Mouse (Mus musculus) kidney, embryonic 15.5 days (tissue): ENCODE results near the gene Rbm44. TPM values are rescaled to one million over a fixed set of nuclear protein-coding genes. Genes with fewer than 3 reads are reported as not detected.

Source experiments
- ATAC-seq: fragments of 200-750 bp; cut with Nextera tagmentation; replicated peaks from 2 replicates; pipeline ENCODE4 v1.8.0; 2017; ENCODE audit warnings: moderate TSS enrichment; ENCODE audit not compliant: low FRiP score
- H3K27ac ChIP-seq: fragments of 300-500 bp; sonication (generic); 2 replicates; pipeline ENCODE4 v1.5.1; 2015; ENCODE audit warnings: mild to moderate bottlenecking, inconsistent platforms
- H3K27me3 ChIP-seq: fragments of 300-500 bp; sonication (generic); 2 replicates; pipeline ENCODE4 v1.6.1; 2015; ENCODE audit warnings: inconsistent platforms
- H3K36me3 ChIP-seq: fragments of 300-500 bp; sonication (generic); 2 replicates; pipeline ENCODE4 v1.6.1; 2015; ENCODE audit warnings: inconsistent platforms
- H3K4me1 ChIP-seq: fragments of 300-500 bp; sonication (generic); 2 replicates; pipeline ENCODE4 v1.6.1; 2015; ENCODE audit warnings: inconsistent platforms
- H3K4me2 ChIP-seq: fragments of 300-500 bp; sonication (generic); 2 replicates; pipeline ENCODE4 v1.6.1; 2015; ENCODE audit warnings: moderate library complexity, mild to moderate bottlenecking, inconsistent platforms
- H3K4me3 ChIP-seq: fragments of 300-500 bp; sonication (generic); replicated peaks from 2 replicates; pipeline ENCODE4 v1.5.1; 2015; ENCODE audit warnings: mild to moderate bottlenecking, inconsistent platforms
- H3K9ac ChIP-seq: fragments of 300-500 bp; sonication (generic); 2 replicates; pipeline ENCODE4 v1.6.1; 2015; ENCODE audit warnings: mild to moderate bottlenecking, inconsistent platforms
- H3K9me3 ChIP-seq: fragments of 300-500 bp; sonication (generic); replicated peaks from 2 replicates; pipeline ENCODE4 v1.6.1; 2016; ENCODE audit warnings: inconsistent platforms
- WGBS: fragments of 180-500 bp; shearing (Covaris S2); methylation state at CpG from one replicate; pipeline ENCODE4 v1.1.7; 2015; ENCODE audit warnings: mixed read lengths; 5-methylcytosine and 5-hydroxymethylcytosine counted together
- polyA plus RNA-seq: library from polyadenylated mRNA; unstranded; fragments of >200 nt; fragmentation: Nextera tagmentation; extraction: Ambion mirVana; gene quantifications from 2 replicates; pipeline ENCODE4 v1.2.1, GENCODE M21; 2015

Rbm44 gene
- polyA plus RNA-seq, 1 experiment from 2014 or later, result 0.61 TPM

- no peaks in the 10 kb centered on the region for H3K36me3 ChIP-seq
- 88% methylated on average over 10 of the region's 10 CpGs for WGBS
- H3K27me3 ChIP-seq, result no peaks in the 10 kb centered on the region
- no peaks in the 10 kb centered on the region for H3K4me1 ChIP-seq
- no peak overlapping the region for H3K4me2 ChIP-seq
- H3K9me3 ChIP-seq, result no peaks in the 10 kb centered on the region
- H3K4me3 ChIP-seq, result no peak overlapping the region
- H3K9ac ChIP-seq, result no peak overlapping the region
- ATAC-seq, result no peak
- H3K27ac ChIP-seq, result no peak overlapping the region
Measured at GRCm38 (mm10) chr1:91199793-91200192, 54.9 kb downstream of the Rbm44 start.

DNA sequence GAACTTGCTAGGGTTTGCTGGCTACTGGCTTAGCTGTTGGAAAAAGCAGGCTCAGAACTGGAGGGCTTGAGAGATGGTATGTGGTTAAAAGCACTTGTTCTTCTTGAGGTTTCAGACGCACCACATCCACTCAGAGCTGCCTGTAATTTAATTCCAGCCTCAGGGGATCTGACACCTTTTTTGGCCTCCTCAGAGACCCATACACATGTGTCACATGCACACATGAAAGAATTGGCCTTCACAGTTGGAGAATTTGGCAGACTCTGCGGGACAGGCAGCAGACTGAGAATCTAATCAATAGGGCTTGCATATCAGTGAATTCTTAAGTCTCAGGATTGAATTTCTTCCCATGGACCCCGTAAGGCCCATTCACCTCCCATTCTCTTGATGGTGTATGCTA lies 56.2 kb downstream of the Rbm44 start:
- ATAC-seq, result no peak
- no peaks in the 10 kb centered on the region for H3K27me3 ChIP-seq
- no peaks in the 10 kb centered on the region for H3K9me3 ChIP-seq
- H3K4me3 ChIP-seq, result no peak overlapping the region
- 62% methylated on average over 3 of the region's 3 CpGs for WGBS
- H3K4me1 ChIP-seq, result no peaks in the 10 kb centered on the region
- no peak overlapping the region for H3K4me2 ChIP-seq
- no peaks in the 10 kb centered on the region for H3K36me3 ChIP-seq
- H3K27ac ChIP-seq, result no peak overlapping the region
- H3K9ac ChIP-seq, result no peak overlapping the region

DNA sequence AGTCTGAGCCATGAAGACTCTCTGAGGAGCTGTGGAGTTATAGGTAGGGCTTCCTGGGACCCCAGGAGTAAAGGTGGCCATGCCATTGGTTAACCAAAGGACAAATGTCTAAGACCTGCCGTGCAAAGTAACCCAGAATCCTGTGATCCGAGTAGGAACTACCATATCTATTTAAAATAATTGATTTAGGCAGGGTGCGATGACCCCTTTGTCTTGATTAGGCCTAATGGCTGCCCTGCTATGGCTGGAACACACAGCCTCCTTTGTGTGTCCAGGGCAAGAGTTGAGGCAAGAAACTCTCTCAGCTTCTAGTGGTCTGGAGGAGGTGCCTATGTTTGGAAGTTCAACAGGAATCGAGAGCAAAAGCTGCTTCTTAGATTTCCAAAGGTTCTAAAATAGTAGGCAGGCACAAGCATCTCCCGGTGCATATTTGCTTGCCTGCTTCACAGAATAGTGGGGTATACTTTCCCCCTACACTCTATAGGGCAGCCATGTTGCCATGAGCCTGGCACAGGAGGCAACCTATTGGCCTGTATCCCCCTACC lies 59.4 kb downstream of the Rbm44 start:
- H3K9ac ChIP-seq, result no peak overlapping the region
- H3K4me1 ChIP-seq, result no peaks in the 10 kb centered on the region
- H3K27ac ChIP-seq, result no peak overlapping the region
- no peak overlapping the region for H3K4me2 ChIP-seq
- no peak for ATAC-seq
- H3K9me3 ChIP-seq, result no peaks in the 10 kb centered on the region
- no peak overlapping the region for H3K4me3 ChIP-seq
- 84% methylated on average over 5 of the region's 5 CpGs for WGBS
- H3K27me3 ChIP-seq, result no peaks in the 10 kb centered on the region
- H3K36me3 ChIP-seq, result no peaks in the 10 kb centered on the region

GRCm38 (mm10) chr1:91205651-91206050 lies 60.8 kb downstream of the Rbm44 start:
- 74% methylated on average over 6 of the region's 6 CpGs for WGBS
- no peak overlapping the region for H3K9ac ChIP-seq
- ATAC-seq, result no peak

DNA sequence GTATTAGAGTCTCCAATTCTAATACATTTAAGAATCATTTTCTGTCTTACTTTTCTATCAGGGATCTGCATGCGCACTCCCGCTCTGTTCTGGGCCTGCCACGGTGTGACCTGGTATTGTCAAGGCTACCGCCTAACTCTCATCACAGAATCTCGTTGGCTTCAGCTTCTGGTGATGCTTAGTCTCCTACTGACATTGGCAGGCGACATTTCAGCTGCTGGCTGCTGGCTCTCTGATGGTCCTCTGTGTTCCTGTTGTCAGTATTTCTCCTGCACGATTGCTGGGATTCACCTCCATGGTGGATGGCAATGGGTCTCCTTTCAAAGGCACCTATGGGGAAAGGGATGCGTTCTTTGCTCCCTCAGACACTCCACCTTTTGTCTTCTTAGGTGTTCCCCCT lies 61.4 kb downstream of the Rbm44 start:
- Histone ChIP-seq H3K4me1 (0 out of 2 replicates have a peak, but pooled peaks cover 9% of the 10 kb centered on the region), H3K27me3 (no peaks in the 10 kb centered on the region), H3K4me2 (no peak overlapping the region), H3K27ac (no peak overlapping the region), H3K36me3 (no peaks in the 10 kb centered on the region), H3K4me3 (no peak overlapping the region), H3K9me3 (no peaks in the 10 kb centered on the region), H3K9ac (no peak overlapping the region)
- 85% methylated on average over 8 of the region's 8 CpGs for whole genome bisulfite sequencing
- ATAC-seq, result no peak

More at GRCm38 (mm10) chr1:91205651-91206050, 60.8 kb downstream of the Rbm44 start:
- Histone ChIP-seq H3K9me3 (no peaks in the 10 kb centered on the region), H3K4me3 (no peak overlapping the region), H3K4me1 (0 out of 2 replicates have a peak, but pooled peaks cover 2% of the 10 kb centered on the region), H3K36me3 (no peaks in the 10 kb centered on the region), H3K27ac (no peak overlapping the region), H3K27me3 (no peaks in the 10 kb centered on the region), H3K4me2 (no peak overlapping the region)

DNA sequence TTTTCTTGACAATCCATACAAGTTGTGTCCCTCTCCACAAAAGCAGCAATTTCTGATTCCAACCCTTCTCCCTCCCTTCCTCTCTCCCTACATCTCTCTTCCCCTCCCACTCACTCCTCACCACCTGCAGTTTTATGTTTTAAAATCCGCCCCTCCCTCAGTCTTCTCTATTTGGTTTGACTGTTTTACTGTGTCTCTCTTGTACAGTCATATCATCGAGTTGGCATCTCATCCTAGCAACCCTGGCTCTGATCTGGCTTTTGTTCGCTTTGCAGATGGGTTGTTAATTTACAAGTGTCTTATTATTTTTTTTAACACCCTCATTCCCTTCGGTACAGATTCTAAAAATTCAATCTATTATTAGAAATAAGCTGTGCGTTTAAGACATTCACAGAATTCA lies 62.0 kb downstream of the Rbm44 start:
- WGBS, result 57% methylated on average over 5 of the region's 5 CpGs
- H3K4me3 ChIP-seq, result no peak overlapping the region
- no peak overlapping the region for H3K4me2 ChIP-seq
- no peaks in the 10 kb centered on the region for H3K27me3 ChIP-seq
- no peak overlapping the region for H3K27ac ChIP-seq
- ATAC-seq, result no peak
- no peaks in the 10 kb centered on the region for H3K9me3 ChIP-seq
- H3K36me3 ChIP-seq, result no peaks in the 10 kb centered on the region
- no peak overlapping the region for H3K9ac ChIP-seq
- 0 out of 2 replicates have a peak, but pooled peaks cover 14% of the 10 kb centered on the region for H3K4me1 ChIP-seq

GRCm38 (mm10) chr1:91207334-91208074 lies 62.6 kb downstream of the Rbm44 start:
- Histone ChIP-seq H3K4me1 (0 out of 2 replicates have a peak, but pooled peaks cover 14% of the 10 kb centered on the region), H3K36me3 (no peaks in the 10 kb centered on the region), H3K27ac (no peak overlapping the region), H3K9ac (no peak overlapping the region), H3K4me3 (no peak overlapping the region), H3K4me2 (no peak overlapping the region), H3K27me3 (no peaks in the 10 kb centered on the region), H3K9me3 (no peaks in the 10 kb centered on the region)
- WGBS, result 71% methylated on average over 3 of the region's 3 CpGs
- no peak for ATAC-seq

DNA sequence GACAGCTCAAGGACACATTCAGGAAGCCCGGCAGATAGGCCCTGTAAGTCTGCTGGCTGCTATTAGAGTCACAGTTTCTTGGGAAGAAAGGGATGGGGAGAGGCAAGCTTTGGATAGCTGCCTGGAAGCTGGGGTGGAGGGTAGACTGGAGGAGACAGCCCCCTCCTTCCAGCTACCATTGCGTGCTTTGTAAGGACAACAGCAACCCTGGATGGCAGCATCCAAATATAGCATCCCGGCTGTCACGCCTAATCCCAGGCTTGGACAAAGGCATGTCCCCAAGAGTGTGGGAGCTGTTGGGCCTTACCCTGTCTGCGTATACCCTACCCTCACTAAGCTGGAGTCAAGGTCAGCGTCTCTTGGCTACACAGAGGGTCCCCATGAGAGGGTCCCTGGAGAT lies 64.5 kb downstream of the Rbm44 start:
- WGBS, result 88% methylated on average over 6 of the region's 6 CpGs
- H3K4me2 ChIP-seq, result no peak overlapping the region
- no peak overlapping the region for H3K27ac ChIP-seq
- H3K27me3 ChIP-seq, result no peaks in the 10 kb centered on the region
- H3K9ac ChIP-seq, result no peak overlapping the region
- no peaks in the 10 kb centered on the region for H3K9me3 ChIP-seq
- ATAC-seq, result no peak
- H3K4me3 ChIP-seq, result no peak overlapping the region
- no peaks in the 10 kb centered on the region for H3K36me3 ChIP-seq
- 0 out of 2 replicates have a peak, but pooled peaks cover 14% of the 10 kb centered on the region for H3K4me1 ChIP-seq

- no peak for ATAC-seq
- no peak overlapping the region for H3K27ac ChIP-seq
- no peak overlapping the region for H3K4me2 ChIP-seq
- WGBS, result 81% methylated on average over 6 of the region's 6 CpGs
- 0 out of 2 replicates have a peak, but pooled peaks cover 14% of the 10 kb centered on the region for H3K4me1 ChIP-seq
- no peaks in the 10 kb centered on the region for H3K36me3 ChIP-seq
- no peak overlapping the region for H3K9ac ChIP-seq
- no peaks in the 10 kb centered on the region for H3K27me3 ChIP-seq
- H3K4me3 ChIP-seq, result no peak overlapping the region
- H3K9me3 ChIP-seq, result no peaks in the 10 kb centered on the region
Measured at GRCm38 (mm10) chr1:91209785-91210184, 64.9 kb downstream of the Rbm44 start.

DNA sequence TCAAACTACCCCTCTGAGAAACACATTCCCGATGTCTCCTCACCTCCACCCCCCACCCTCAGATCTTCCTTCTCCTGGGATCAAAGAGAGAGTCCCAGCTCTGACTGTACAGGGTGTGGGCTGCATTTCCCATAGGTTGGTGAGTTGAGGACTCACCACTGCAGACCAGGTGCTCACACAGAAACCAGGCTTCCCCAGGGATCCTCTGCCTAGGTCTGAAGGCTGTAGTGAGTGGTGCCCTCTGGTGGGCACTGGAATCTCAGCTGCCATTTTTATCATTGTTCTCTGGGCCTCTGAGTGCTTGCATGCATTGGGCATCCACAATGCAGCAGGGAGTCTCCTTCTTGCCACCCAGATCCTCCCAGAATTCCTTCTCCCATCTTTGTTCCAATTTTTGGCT lies 66.2 kb downstream of the Rbm44 start:
- H3K4me3 ChIP-seq, result no peak overlapping the region
- H3K9ac ChIP-seq, result no peak overlapping the region
- H3K27me3 ChIP-seq, result no peaks in the 10 kb centered on the region
- peak; percentile 40; the same call in 1 of the 2 replicates for ATAC-seq
- WGBS, result 79% methylated on average over 1 of the region's 1 CpGs
- H3K36me3 ChIP-seq, result no peaks in the 10 kb centered on the region
- no peak overlapping the region for H3K27ac ChIP-seq
- no peaks in the 10 kb centered on the region for H3K9me3 ChIP-seq
- no peak overlapping the region for H3K4me2 ChIP-seq
- H3K4me1 ChIP-seq, result 0 out of 2 replicates have a peak, but pooled peaks cover 14% of the 10 kb centered on the region

GRCm38 (mm10) chr1:91211591-91212008 lies 66.7 kb downstream of the Rbm44 start:
- no peak overlapping the region for H3K27ac ChIP-seq
- H3K27me3 ChIP-seq, result no peaks in the 10 kb centered on the region
- peak; percentile 46; the same call in 1 of the 2 replicates for ATAC-seq
- WGBS, result 58% methylated on average over 7 of the region's 7 CpGs
- no peaks in the 10 kb centered on the region for H3K9me3 ChIP-seq
- no peaks in the 10 kb centered on the region for H3K36me3 ChIP-seq
- 0 out of 2 replicates have a peak, but pooled peaks cover 18% of the 10 kb centered on the region for H3K4me1 ChIP-seq
- H3K4me2 ChIP-seq, result no peak overlapping the region
- no peak overlapping the region for H3K4me3 ChIP-seq
- no peak overlapping the region for H3K9ac ChIP-seq

GRCm38 (mm10) chr1:91215264-91215663 lies 70.4 kb downstream of the Rbm44 start:
- no peak overlapping the region for H3K27ac ChIP-seq
- H3K4me3 ChIP-seq, result no peak overlapping the region
- no peaks in the 10 kb centered on the region for H3K27me3 ChIP-seq
- no peak overlapping the region for H3K4me2 ChIP-seq
- H3K9ac ChIP-seq, result no peak overlapping the region
- 86% methylated on average over 1 of the region's 1 CpGs for WGBS
- H3K36me3 ChIP-seq, result no peaks in the 10 kb centered on the region
- ATAC-seq, result no peak
- no peaks in the 10 kb centered on the region for H3K9me3 ChIP-seq
- H3K4me1 ChIP-seq, result 0 out of 2 replicates have a peak, but pooled peaks cover 19% of the 10 kb centered on the region
